Mouse (Mus musculus) E14TG2a.4 (cell line): ENCODE results near the gene Myo3b.

Experiments used
- H3K27me3 ChIP-seq: 2 replicates; pipeline ENCODE4 v1.6.1; 2014; ENCODE audit warnings: low read length, control low read depth; ENCODE audit not compliant: insufficient read depth
- H3K36me3 ChIP-seq: 2 replicates; pipeline ENCODE4 v1.6.1; 2014; ENCODE audit warnings: low read length, control low read depth; ENCODE audit not compliant: insufficient read depth
- H3K4me1 ChIP-seq: replicated peaks from 2 replicates; pipeline ENCODE4 v1.6.1; 2014; ENCODE audit warnings: low read depth, low read length, control low read depth
- H3K4me3 ChIP-seq: replicated peaks from 2 replicates; pipeline ENCODE4 v1.5.1; 2014; ENCODE audit warnings: mild to moderate bottlenecking, low read length
- H3K9me3 ChIP-seq: 2 replicates; pipeline ENCODE4 v1.6.1; 2014; ENCODE audit warnings: low read length, control low read depth
- CTCF ChIP-seq: conservative IDR thresholded peaks from 2 replicates; pipeline ENCODE4 v1.5.1; 2014; ENCODE audit warnings: low read length
- NANOG ChIP-seq: IDR thresholded peaks from 2 replicates; pipeline ENCODE4 v1.6.1; 2014; ENCODE audit warnings: borderline replicate concordance, low read length, mixed read lengths
- POU5F1 ChIP-seq: IDR thresholded peaks from 2 replicates; pipeline ENCODE4 v1.6.1; 2014; ENCODE audit warnings: low read length, borderline replicate concordance

The Myo3b gene

DNA sequence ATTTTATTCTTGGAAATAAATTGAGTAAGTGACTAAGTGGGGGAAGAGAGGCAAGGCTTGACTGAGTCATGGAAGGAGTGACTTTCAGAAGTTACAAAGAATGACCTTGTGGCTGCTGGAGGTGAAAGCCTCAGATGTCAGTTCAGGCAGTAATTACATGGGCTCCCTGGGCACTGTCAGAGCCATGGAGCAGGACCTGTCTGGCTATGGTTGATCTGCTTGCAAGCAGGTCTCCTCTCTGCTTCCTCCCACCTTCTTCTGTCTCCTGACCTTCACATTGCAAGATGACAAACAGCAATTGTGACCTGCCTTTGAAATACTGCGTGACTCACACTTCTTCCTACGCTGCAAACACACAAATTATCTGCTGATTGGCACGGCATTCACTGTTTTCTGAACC lies 90.6 kb downstream of the Myo3b start:
- TF ChIP-seq NANOG (no peak), CTCF (no peak), POU5F1 (no peak)
- Histone ChIP-seq H3K9me3 (no peaks in the 10 kb centered on the region), H3K4me3 (no peak overlapping the region), H3K4me1 (peaks cover 23% of the 10 kb centered on the region), H3K27me3 (peaks cover 60% of the 10 kb centered on the region), H3K36me3 (no peaks in the 10 kb centered on the region)

- H3K9me3 ChIP-seq: no peaks in the 10 kb centered on the region
- no peak overlapping the region for H3K4me3 ChIP-seq
- no peak for TF ChIP-seq CTCF
- TF ChIP-seq POU5F1: no peak
- TF ChIP-seq NANOG: no peak
- peaks cover 8% of the 10 kb centered on the region for H3K4me1 ChIP-seq
- H3K36me3 ChIP-seq: no peaks in the 10 kb centered on the region
- peaks cover 59% of the 10 kb centered on the region for H3K27me3 ChIP-seq
Measured at GRCm38 (mm10) chr2:70133281-70133680, 94.4 kb downstream of the Myo3b start.

- no peaks in the 10 kb centered on the region for H3K36me3 ChIP-seq
- no peak for TF ChIP-seq POU5F1
- no peak for TF ChIP-seq CTCF
- TF ChIP-seq NANOG: no peak
- H3K4me3 ChIP-seq: no peak overlapping the region
- peaks cover 42% of the 10 kb centered on the region for H3K27me3 ChIP-seq
- H3K9me3 ChIP-seq: no peaks in the 10 kb centered on the region
- no peaks in the 10 kb centered on the region for H3K4me1 ChIP-seq
Measured at GRCm38 (mm10) chr2:70137226-70137998, 98.5 kb downstream of the Myo3b start.

- Histone ChIP-seq H3K36me3 (no peaks in the 10 kb centered on the region), H3K4me3 (no peak overlapping the region), H3K9me3 (no peaks in the 10 kb centered on the region), H3K4me1 (peaks cover 16% of the 10 kb centered on the region), H3K27me3 (peaks cover 4% of the 10 kb centered on the region; the same call in 1 of the 2 replicates)
- TF ChIP-seq NANOG (no peak), POU5F1 (no peak), CTCF (no peak)
Measured at GRCm38 (mm10) chr2:70143543-70144188, 104.7 kb downstream of the Myo3b start.

DNA sequence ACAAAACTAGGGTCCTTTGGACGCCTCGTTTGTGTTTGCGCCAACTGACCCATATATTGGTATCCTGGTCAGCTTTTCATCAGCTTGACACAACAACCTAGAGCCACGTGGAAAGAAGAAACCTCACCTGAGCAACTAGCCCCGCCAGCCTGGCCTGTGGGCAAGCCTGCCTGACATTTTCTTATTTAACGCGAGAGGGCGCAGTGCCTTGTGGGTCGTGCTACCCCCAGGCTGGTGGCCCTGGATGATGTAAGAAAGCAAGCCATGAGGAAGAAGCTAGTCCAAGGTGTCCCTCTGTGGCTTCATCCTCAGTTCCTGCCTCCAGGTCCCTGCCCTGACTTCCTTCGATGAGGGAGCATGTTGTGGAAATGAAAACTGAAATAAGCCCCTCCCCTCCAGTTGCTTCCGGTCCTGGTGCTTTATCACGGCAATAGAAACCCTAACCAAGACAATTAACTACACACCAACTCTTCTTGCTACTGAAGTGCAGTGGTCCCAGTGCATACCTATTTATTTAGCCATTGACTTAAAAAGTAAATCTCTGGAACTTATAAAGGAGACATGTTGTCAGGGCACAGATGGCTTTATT lies 108.2 kb downstream of the Myo3b start:
- Histone ChIP-seq H3K9me3 (no peaks in the 10 kb centered on the region), H3K4me1 (peaks cover 23% of the 10 kb centered on the region), H3K4me3 (no peak overlapping the region), H3K36me3 (no peaks in the 10 kb centered on the region), H3K27me3 (no peaks in the 10 kb centered on the region)
- no peak for TF ChIP-seq POU5F1
- peak; percentile 62 for TF ChIP-seq CTCF
- no peak for TF ChIP-seq NANOG

GRCm38 (mm10) chr2:70148821-70149510 lies 110.0 kb downstream of the Myo3b start:
- H3K9me3 ChIP-seq: no peaks in the 10 kb centered on the region
- TF ChIP-seq POU5F1 (no peak), CTCF (no peak), NANOG (no peak)
- peaks cover 23% of the 10 kb centered on the region for H3K4me1 ChIP-seq
- H3K27me3 ChIP-seq: no peaks in the 10 kb centered on the region
- 0 out of 2 replicates have a peak overlapping the region, but pooled peaks have one; percentile 41 for H3K4me3 ChIP-seq
- no peaks in the 10 kb centered on the region for H3K36me3 ChIP-seq

DNA sequence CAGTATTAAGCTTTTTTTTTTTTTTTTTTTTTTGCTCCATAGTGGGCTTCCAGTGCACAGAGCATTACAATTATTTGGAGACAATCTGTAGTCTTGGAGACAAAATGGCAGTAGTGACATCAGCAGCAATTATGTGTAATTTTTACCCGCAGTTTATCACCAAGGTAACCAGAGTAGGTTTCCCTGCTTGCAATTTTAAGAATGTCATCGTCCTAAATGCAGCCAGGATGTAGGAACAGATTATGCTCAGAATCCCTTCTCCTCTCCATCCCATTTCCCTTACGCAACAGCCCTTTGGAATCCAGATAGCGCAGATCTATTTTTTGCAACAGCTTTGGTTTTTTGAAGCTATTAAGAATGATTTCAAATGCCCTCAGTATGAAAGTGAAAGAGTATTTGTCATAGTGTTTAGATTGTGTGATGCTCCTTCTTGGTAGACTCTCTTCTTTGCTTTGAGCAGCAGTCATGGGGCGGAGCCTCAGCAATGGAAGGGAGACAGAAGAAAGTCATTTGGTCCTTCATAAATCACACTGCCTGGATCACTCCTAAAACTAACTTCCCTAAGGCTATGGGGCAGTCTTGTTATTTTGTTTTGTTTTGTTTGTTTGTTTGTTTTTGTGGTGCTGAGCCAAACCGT lies 111.6 kb downstream of the Myo3b start:
- H3K4me3 ChIP-seq: no peak overlapping the region
- peaks cover 23% of the 10 kb centered on the region for H3K4me1 ChIP-seq
- H3K27me3 ChIP-seq: no peaks in the 10 kb centered on the region
- no peak for TF ChIP-seq CTCF
- no peak for TF ChIP-seq POU5F1
- TF ChIP-seq NANOG: no peak
- H3K36me3 ChIP-seq: no peaks in the 10 kb centered on the region
- no peaks in the 10 kb centered on the region for H3K9me3 ChIP-seq

- peaks cover 23% of the 10 kb centered on the region for H3K4me1 ChIP-seq
- no peak for TF ChIP-seq CTCF
- TF ChIP-seq POU5F1: no peak
- no peak for TF ChIP-seq NANOG
- H3K36me3 ChIP-seq: no peaks in the 10 kb centered on the region
- no peaks in the 10 kb centered on the region; the same call in 1 of the 2 replicates for H3K27me3 ChIP-seq
- no peak overlapping the region for H3K4me3 ChIP-seq
- no peaks in the 10 kb centered on the region for H3K9me3 ChIP-seq
Measured at GRCm38 (mm10) chr2:70151930-70152329, 113.0 kb downstream of the Myo3b start.
